Mouse (Mus musculus): ENCODE results near the gene Pde8a.
"Not testable (repeated sequence)": the region's sequence is repeated elsewhere in the genome, so short reads cannot be mapped to it uniquely, and the experiment has no call there.

- not testable (repeated sequence) for TF ChIP-seq CTCF, EP300 (IDR thresholded peaks at IDR 0.05)
Measured at GRCm38 (mm10) chr7:81203576-81203975, 9.8 kb upstream of the Pde8a start.

Measured in lung, postnatal 0 days (tissue).